Mouse (Mus musculus): ENCODE results near the gene N4bp2.

The N4bp2 gene

GRCm38 (mm10) chr5:65829059-65829458 is 65.7 kb downstream of the N4bp2 start:
- no peak for DNase-seq (ENCODE audit: low spot score)

DNA sequence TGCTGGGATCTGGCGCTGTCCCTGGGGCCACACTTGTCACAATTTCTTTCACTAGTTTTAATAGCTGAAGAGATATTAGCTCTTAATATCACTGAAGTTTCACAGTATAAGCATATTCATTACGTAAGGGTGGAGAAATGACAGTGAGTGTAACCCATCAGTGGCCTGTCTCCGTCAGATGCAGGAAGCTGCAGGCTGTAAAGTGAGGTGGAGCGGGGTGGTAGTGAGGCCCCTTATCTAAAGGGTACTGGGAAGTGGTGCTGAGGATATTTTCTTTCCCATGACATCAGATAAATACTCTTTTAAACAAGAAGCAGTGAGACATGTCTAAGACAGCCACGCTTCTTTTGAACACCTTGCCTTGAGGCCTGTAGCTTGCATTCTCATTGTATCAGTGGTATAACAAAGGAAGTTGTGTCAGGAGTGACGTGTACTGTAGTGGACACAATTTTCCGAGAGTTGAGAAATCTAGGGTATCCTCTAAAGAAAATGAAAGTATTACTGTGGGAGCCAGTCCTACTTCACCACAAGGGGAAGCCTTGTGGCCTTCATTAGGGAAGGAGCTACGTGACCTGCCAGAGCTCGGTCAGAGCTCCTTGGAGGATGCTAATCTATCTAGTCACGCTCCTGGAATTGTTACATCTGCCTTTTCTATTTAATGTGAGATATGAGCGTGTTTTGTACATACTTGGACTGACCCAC is 68.7 kb downstream of the N4bp2 start:
- DNase-seq (ENCODE audit: low spot score), result no peak

- DNase-seq (ENCODE audit: low spot score), result no peak
Observed at GRCm38 (mm10) chr5:65833092-65833491, 69.8 kb downstream of the N4bp2 start.

GRCm38 (mm10) chr5:65833766-65834498 is 70.6 kb downstream of the N4bp2 start:
- no peak for DNase-seq (ENCODE audit: low spot score)

GRCm38 (mm10) chr5:65838053-65838452 is 74.7 kb downstream of the N4bp2 start:
- no peak for DNase-seq (ENCODE audit: low spot score)

DNA sequence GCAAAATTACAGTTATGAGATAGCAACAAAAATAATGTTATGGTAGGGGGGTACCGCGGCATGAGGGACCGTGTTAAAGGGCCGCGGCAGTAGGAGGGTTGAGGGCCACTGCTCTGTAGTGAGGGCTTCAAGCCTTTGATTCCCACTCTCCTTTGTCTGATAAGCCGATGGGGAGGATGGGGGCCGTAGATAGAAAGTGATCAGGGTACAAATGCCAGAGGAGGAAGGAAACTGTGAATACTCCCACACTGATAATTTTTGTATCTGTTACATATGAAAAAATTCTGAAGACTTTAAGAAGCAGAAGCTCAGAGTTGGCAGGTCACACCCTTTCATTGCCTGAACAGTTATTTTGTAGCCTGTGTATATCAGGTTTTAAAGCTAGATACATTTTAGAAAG is 79.6 kb downstream of the N4bp2 start:
- no peak for DNase-seq (ENCODE audit: low spot score)

DNA sequence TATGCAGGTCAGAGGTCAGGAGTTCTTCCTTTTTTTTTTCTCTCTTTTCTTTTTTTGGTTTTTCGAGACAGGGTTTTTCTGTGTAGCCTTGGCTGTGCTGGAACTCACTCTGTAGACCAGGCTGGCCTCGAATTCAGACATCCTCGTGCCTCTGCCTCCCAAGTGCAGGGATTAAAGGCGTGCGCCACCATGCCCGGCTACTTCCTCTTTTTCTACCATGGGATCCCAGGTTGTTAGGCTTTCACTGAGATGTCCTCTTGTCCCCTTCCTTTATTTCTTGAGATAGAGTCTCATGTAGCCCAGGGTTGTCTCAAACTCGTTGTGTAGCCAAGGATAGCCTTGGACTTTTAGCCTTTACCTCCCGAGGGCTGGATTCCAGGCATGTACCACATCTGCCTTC is 83.2 kb downstream of the N4bp2 start:
- no peak for DNase-seq (ENCODE audit: low spot score)

DNA sequence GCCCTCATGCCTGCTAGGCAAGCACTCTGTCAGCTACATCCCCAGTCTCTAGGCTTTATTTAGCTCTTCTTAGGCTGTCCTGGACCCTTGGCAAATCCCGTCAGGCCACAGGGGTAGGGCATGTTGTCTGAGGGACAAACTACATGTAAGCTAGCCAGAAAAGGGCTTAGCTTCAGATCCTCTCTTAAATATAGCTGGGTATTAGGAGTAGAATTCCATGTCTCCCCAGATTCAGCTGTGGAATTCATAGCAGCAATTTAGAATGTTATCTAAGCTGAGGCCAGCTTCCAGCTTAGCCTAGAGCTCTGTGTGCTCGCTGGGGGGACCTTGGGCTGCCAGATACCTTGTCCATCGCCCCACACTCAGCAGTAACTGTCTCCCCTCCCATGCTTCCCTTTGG is 83.6 kb downstream of the N4bp2 start:
- no peak for DNase-seq (ENCODE audit: low spot score)

GRCm38 (mm10) chr5:65847656-65848055 is 84.3 kb downstream of the N4bp2 start:
- DNase-seq (ENCODE audit: low spot score), result no peak

DNA sequence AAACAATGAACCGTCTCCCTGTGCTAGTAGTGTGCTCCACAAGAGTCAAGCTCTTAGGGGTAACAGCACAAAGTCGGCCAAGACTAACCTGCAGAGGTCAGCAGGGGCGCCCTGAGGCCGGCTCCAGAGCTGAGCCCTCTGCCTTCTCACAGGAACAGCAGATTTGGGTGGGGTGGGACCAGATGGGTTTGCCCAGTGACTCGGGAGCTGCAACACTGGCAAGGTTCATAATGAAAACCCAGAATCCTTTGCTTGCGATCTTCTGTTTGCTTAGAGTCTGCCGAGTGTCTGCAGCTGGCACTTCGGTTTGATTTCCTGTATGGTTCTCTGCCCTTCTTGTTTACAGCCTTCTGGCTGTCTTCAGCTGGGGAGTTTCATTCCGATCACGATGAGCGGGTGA is 87.4 kb downstream of the N4bp2 start:
- DNase-seq (ENCODE audit: low spot score), result no peak

- DNase-seq (ENCODE audit: low spot score), result no peak
Observed at GRCm38 (mm10) chr5:65854786-65855191, 91.5 kb downstream of the N4bp2 start.

- DNase-seq (ENCODE audit: low spot score), result no peak
Observed at GRCm38 (mm10) chr5:65855571-65855970, 92.2 kb downstream of the N4bp2 start.

DNA sequence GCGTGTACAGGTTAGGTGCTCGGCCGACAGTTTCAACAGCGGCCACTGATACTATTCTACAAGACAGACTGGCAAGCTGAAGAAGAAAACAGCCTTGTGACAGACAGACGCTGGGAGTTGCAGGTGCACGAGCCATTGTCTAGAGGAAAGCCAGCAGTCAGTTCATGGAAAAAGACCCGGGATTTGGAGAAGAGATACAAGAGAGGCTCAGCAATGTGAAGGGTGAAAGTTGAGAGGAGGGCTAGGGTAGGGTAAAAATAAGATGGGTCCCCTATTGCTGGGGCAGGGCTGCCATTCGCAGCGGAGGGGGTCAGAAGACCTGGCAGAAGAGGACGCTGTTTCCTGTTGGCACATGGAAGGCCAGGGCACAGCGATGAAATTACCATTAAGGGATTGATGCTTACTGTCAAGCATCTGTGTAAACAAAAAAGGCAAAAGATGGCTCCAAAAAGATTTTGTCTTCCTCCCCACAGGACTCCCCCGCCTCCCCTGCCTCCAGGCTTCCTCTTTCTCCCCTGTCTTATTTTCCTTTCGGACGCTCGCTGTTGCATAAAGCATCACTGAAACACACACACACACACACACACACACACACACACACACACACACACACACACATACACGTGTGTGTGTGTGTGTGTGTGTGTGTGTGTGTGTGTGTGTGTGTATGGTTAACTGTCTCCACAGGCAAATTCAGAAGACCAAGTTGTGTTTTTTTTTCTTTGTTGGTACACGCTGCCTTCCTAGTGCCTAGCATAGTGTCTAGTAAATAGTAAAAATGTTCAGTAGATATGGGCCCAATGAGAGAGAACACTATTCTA is 93.5 kb downstream of the N4bp2 start:
- no peak for DNase-seq (ENCODE audit: low spot score)

- DNase-seq (ENCODE audit: low spot score), result no peak
Observed at GRCm38 (mm10) chr5:65857935-65858334, 94.6 kb downstream of the N4bp2 start.

DNA sequence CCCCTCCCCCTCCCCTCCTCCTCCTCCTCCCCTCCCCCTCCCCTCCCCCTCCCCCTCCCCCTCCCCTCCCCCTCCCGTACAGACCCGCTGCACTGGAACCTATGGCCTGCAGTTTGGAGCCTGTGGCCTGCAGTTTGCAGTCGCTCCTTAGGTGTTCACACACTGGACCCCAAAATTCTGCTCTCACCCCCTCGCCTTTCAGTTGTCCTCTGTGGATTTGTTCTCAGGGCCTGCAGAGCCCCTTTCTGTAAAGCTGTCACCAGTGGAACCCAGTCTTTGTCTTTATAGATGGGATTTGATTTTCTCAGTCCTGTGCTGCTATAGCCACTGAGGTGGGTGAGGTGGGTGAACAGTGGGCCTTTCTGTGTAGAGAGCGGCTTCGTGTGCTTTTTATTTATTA is 95.0 kb downstream of the N4bp2 start:
- no peak for DNase-seq (ENCODE audit: low spot score)

- no peak for DNase-seq (ENCODE audit: low spot score)
Observed at GRCm38 (mm10) chr5:65858898-65859297, 95.6 kb downstream of the N4bp2 start.

DNA sequence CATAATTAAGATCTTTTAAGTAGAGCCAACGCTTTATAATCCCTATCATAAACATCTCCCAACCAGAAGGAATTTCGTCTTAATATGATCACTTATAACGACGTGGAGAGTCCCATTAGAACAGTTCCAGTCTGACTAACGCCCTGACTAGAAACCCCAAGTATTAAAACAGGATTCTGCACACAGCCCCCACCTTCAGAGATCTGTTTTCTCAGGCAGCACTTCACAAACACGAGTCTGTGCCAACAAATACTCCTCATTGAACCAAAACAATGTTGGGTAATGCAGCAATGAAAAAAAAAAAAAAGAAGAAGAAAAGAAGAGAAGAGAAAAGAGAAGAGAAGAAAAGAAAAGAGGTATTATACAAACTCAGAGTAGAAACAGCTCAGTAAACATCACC is 96.1 kb downstream of the N4bp2 start:
- DNase-seq (ENCODE audit: low spot score), result no peak

DNA sequence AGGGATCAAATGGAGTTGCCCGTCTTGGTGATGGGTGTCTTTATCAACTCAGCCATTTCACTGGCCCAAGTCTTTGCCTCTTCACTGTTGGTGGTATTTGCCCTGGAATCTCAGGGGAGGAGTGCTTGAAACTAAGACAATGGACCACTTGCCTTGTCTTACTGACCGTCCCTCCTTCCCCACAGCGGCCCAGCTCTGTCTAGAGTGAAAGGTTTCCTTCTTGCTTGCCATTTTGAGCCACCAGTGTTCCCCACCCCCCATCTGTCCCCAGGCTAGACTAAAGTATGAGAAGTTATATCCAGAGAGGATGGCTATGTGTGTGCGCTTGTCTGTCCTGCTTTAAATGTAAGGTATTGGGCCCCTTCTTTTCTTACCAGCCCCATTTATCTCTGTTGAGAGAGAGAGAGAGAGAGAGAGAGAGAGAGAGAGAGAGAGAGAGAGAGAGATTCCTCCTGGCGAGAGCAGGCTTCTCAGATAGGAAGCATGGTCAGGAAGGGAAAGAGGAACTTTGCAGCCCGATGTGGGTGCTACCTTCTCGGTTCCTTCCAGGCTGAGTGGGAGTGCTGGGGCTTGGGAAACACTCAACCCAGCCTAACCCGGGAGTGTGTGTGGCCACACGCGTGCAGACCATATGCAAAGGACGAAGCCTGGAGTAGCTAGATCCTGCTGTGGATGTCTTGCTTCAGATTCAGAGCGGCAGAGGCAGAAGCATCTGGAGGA is 97.1 kb downstream of the N4bp2 start:
- DNase-seq (ENCODE audit: low spot score), result no peak

DNA sequence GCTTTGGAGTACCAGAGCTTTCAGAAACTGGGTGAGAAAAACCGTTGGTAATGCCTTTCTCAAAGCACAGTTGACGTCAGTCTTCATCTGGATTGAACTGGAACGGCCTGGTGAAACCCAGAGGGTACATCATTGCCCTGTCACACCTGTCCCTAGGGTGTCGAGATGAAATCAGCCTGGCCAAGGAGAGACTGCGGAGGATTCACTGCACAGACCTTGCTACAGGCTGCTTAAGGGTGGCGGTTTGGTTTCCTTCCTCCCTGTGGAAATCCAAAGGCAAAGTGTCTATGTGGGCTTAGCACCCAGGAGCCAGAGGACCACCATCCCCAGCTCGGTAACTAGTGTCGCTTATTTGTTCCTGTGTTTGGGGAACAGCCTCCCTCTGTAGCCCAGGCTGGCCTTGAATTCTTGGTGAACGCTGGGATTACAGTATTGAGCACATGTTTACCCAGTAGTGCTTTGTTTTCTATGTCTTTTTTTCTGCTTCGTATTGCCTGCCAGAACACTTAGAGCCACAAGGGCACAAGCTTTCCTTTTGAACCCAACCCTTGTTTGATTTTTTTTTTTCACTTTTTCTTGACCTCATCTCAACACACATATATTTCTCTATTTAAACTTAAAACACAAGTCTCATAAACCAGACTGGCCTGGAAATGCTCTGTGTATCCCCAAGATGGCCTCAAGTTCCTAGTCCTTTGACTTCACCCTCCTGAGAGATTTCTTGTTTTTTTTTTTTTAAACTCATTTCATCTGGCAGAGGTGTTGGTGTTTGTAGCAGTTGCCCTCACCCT is 98.0 kb downstream of the N4bp2 start, which contains the start of gene Rhoh:
Rhoh (plus strand) TSS at position 60 of the 791 bp plus-strand sequence.
- no peak for DNase-seq (ENCODE audit: low spot score)

- no peak for DNase-seq (ENCODE audit: low spot score)
Observed at GRCm38 (mm10) chr5:65862217-65862927, 99.1 kb downstream of the N4bp2 start.

DNA sequence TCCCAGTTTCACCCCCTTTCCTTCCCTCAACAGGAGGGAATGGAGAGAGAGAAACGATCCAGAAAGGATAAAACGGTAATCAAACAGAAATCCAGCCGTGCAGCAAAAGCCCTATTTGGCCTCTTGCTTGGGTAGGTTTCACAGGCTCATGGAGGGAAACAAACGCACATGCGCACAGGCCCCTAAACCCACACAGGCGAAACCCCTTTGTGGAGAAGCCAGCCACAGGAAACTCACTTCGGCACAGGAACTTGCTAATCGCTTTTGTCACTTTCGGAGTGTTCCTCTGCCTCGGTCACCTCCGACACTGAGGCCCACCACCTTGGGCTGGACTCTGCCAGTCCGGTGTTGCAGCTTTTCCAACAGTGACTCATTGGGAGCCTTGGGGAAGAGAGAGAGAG is 100.0 kb downstream of the N4bp2 start:
- DNase-seq (ENCODE audit: low spot score), result no peak
